Mouse (Mus musculus) brown adipose tissue, adult 24 weeks (tissue): Measurements from ENCODE around the gene Hhatl. TPM values are rescaled to one million over a fixed set of nuclear protein-coding genes. Genes with fewer than 3 reads are reported as not detected.

Experiments
- H3K27ac ChIP-seq: fragments of 200-500 bp; replicated peaks from 2 replicates; pipeline ENCODE4 v1.5.1; 2012; ENCODE audit warnings: low read depth, mild to moderate bottlenecking, low read length
- H3K4me1 ChIP-seq: fragments of 200-500 bp; 2 replicates; pipeline ENCODE4 v1.6.1; 2012; ENCODE audit warnings: low read length, mixed read lengths; ENCODE audit not compliant: control insufficient read depth, insufficient read depth, insufficient read length
- H3K4me3 ChIP-seq: fragments of 200-500 bp; 2 replicates; pipeline ENCODE4 v1.5.1; 2012; ENCODE audit warnings: low read depth, mild to moderate bottlenecking, low read length, moderate library complexity; ENCODE audit not compliant: insufficient read depth
- polyA plus RNA-seq: library from polyadenylated mRNA; stranded (reverse); fragments of >200 nt; gene quantifications from 2 replicates; pipeline ENCODE4 v1.2.4, GENCODE M21; 2012; ENCODE audit not compliant: missing spikeins, insufficient read depth, insufficient read length

Hhatl gene
- polyA plus RNA-seq, 1 experiment, result 1.7 TPM

- H3K27ac ChIP-seq, result no peak overlapping the region
These were observed 34.2 kb downstream of the Hhatl start for GRCm38 (mm10) chr9:121757835-121758814.

GRCm38 (mm10) chr9:121757432-121757831 is 34.9 kb downstream of the Hhatl start:
- Histone ChIP-seq H3K27ac (no peak overlapping the region), H3K4me1 (no peaks in the 10 kb centered on the region; the same call in 1 of the 2 replicates), H3K4me3 (no peak overlapping the region)

More at GRCm38 (mm10) chr9:121757835-121758814, 34.2 kb downstream of the Hhatl start:
- Histone ChIP-seq H3K4me1 (no peaks in the 10 kb centered on the region; the same call in 1 of the 2 replicates), H3K4me3 (peak overlapping the region; percentile 94)

- no peak overlapping the region for H3K27ac ChIP-seq
- no peaks in the 10 kb centered on the region; the same call in 1 of the 2 replicates for H3K4me1 ChIP-seq
- H3K4me3 ChIP-seq, result no peak overlapping the region
These were observed 35.5 kb downstream of the Hhatl start for GRCm38 (mm10) chr9:121756785-121757184.

- H3K4me3 ChIP-seq, result no peak overlapping the region
- H3K4me1 ChIP-seq, result no peaks in the 10 kb centered on the region; the same call in 1 of the 2 replicates
- H3K27ac ChIP-seq, result no peak overlapping the region
These were observed 37.7 kb downstream of the Hhatl start for GRCm38 (mm10) chr9:121754624-121755023.

GRCm38 (mm10) chr9:121752774-121753173 is 39.5 kb downstream of the Hhatl start:
- no peaks in the 10 kb centered on the region for H3K4me1 ChIP-seq
- no peak overlapping the region for H3K27ac ChIP-seq
- no peak overlapping the region for H3K4me3 ChIP-seq

GRCm38 (mm10) chr9:121744051-121744450 is 48.3 kb downstream of the Hhatl start:
- Histone ChIP-seq H3K4me3 (no peak overlapping the region), H3K27ac (no peak overlapping the region), H3K4me1 (no peaks in the 10 kb centered on the region)

- Histone ChIP-seq H3K27ac (no peak overlapping the region), H3K4me1 (no peaks in the 10 kb centered on the region), H3K4me3 (no peak overlapping the region)
These were observed 51.1 kb downstream of the Hhatl start for GRCm38 (mm10) chr9:121741168-121741567.

GRCm38 (mm10) chr9:121740490-121740889 is 51.8 kb downstream of the Hhatl start:
- Histone ChIP-seq H3K4me1 (no peaks in the 10 kb centered on the region), H3K27ac (no peak overlapping the region), H3K4me3 (no peak overlapping the region)

Other genes with a start within 250 kb of the Hhatl start
- not detected in 2 replicates for gene Lyzl4, start 150.4 kb downstream of the Hhatl start, polyA plus RNA-seq
- not detected in 2 replicates for gene Vipr1, start 149.8 kb downstream of the Hhatl start, polyA plus RNA-seq
- gene Sec22c, start 87.0 kb downstream of the Hhatl start, polyA plus RNA-seq, result 2.1 and 2.8 TPM in 2 replicates
- 149 and 182 TPM in 2 replicates for gene Ss18l2, start 82.2 kb downstream of the Hhatl start, polyA plus RNA-seq
- gene Nktr, start 73.3 kb downstream of the Hhatl start, polyA plus RNA-seq, result 20.7 and 21.6 TPM in 2 replicates
- gene Zfp651, start 33.2 kb downstream of the Hhatl start, polyA plus RNA-seq, result 8.7 and 10.4 TPM in 2 replicates
- gene Klhl40, start 14.9 kb downstream of the Hhatl start, polyA plus RNA-seq, result 1.4 and 2.2 TPM in 2 replicates
- gene Ccdc13, start 47.0 kb upstream of the Hhatl start, polyA plus RNA-seq, result not detected in 2 replicates
- gene Higd1a, start 65.9 kb upstream of the Hhatl start, polyA plus RNA-seq, result 439 and 453 TPM in 2 replicates
- 1.5 TPM in 1 of 2 replicates, not detected in the other for gene Ackr2, start 105.8 kb upstream of the Hhatl start, polyA plus RNA-seq
- not detected in 2 replicates for gene Cyp8b1, start 123.8 kb upstream of the Hhatl start, polyA plus RNA-seq
- 0.28 TPM in 1 of 2 replicates, not detected in the other for gene Fam198a, start 158.5 kb upstream of the Hhatl start, polyA plus RNA-seq
- gene Pomgnt2, start 204.6 kb upstream of the Hhatl start, polyA plus RNA-seq, result 4.0 and 6.3 TPM in 2 replicates